Mouse (Mus musculus) heart, postnatal 0 days (tissue): ENCODE results near the gene 2210407C18Rik.

ENCODE experiments used
- CTCF ChIP-seq: IDR thresholded peaks from 2 replicates; pipeline ENCODE4 v1.5.1; 2016; ENCODE audit warnings: antibody characterized with exemption, control low read depth, low read depth
- EP300 ChIP-seq: IDR thresholded peaks from 2 replicates; pipeline ENCODE4 v1.6.1; 2016; ENCODE audit warnings: antibody characterized with exemption, low read depth

- TF ChIP-seq CTCF (no peak), EP300 (no peak)
These were observed 37.2 kb downstream of the 2210407C18Rik start for GRCm38 (mm10) chr11:58578636-58579035.
